Mouse (Mus musculus) stomach, embryonic 15.5 days (tissue): ENCODE results near the gene Gm42878. TPM values are rescaled to one million over a fixed set of nuclear protein-coding genes. Genes with fewer than 3 reads are reported as not detected.
"Not testable (repeated sequence)": the region's sequence is repeated elsewhere in the genome, so short reads cannot be mapped to it uniquely, and the experiment has no call there.

Experiments used
- ATAC-seq: fragments of 200-750 bp; cut with Nextera tagmentation; 2 replicates; pipeline ENCODE4 v1.8.0; 2017; ENCODE audit warnings: low read depth, moderate number of reproducible peaks, moderate TSS enrichment; ENCODE audit not compliant: insufficient read depth, low FRiP score
- H3K27ac ChIP-seq: fragments of 300-500 bp; sonication (generic); 2 replicates; pipeline ENCODE4 v1.5.1; 2015; ENCODE audit warnings: mild to moderate bottlenecking, inconsistent platforms
- H3K27me3 ChIP-seq: fragments of 300-500 bp; sonication (generic); replicated peaks from 2 replicates; pipeline ENCODE4 v1.6.1; 2015; ENCODE audit warnings: inconsistent platforms
- H3K36me3 ChIP-seq: fragments of 300-500 bp; sonication (generic); 2 replicates; pipeline ENCODE4 v1.6.1; 2015; ENCODE audit warnings: inconsistent platforms
- H3K4me1 ChIP-seq: fragments of 300-500 bp; sonication (generic); 2 replicates; pipeline ENCODE4 v1.6.1; 2015; ENCODE audit warnings: inconsistent platforms
- H3K4me2 ChIP-seq: fragments of 300-500 bp; sonication (generic); 2 replicates; pipeline ENCODE4 v1.6.1; 2015; ENCODE audit warnings: mild to moderate bottlenecking, inconsistent platforms
- H3K4me3 ChIP-seq: fragments of 300-500 bp; sonication (generic); replicated peaks from 2 replicates; pipeline ENCODE4 v1.5.1; 2015; ENCODE audit warnings: inconsistent platforms
- H3K9ac ChIP-seq: fragments of 300-500 bp; sonication (generic); 2 replicates; pipeline ENCODE4 v1.6.1; 2015; ENCODE audit warnings: inconsistent platforms
- H3K9me3 ChIP-seq: fragments of 300-500 bp; sonication (generic); 2 replicates; pipeline ENCODE4 v1.6.1; 2016; ENCODE audit warnings: inconsistent platforms
- WGBS: fragments of 180-500 bp; shearing (Covaris S2); methylation state at CpG from one replicate; pipeline ENCODE4 v1.1.7; 2015; 5-methylcytosine and 5-hydroxymethylcytosine counted together
- polyA plus RNA-seq: library from polyadenylated mRNA; unstranded; fragments of >200 nt; fragmentation: Nextera tagmentation; extraction: Ambion mirVana; gene quantifications from 2 replicates; pipeline ENCODE4 v1.2.1, GENCODE M21; 2015

Gene Gm42878
- polyA plus RNA-seq, 1 experiment from 2014 or later, result not detected

- H3K4me1 ChIP-seq, result no peaks in the 10 kb centered on the region
- no peak overlapping the region for H3K27ac ChIP-seq
- no peaks in the 10 kb centered on the region for H3K27me3 ChIP-seq
- H3K36me3 ChIP-seq, result peaks cover 57% of the 10 kb centered on the region
- no peak overlapping the region for H3K9ac ChIP-seq
- no peak overlapping the region for H3K4me2 ChIP-seq
- no peaks in the 10 kb centered on the region for H3K9me3 ChIP-seq
- 84% methylated on average over 7 of the region's 7 CpGs for WGBS
- no peak for ATAC-seq
- H3K4me3 ChIP-seq, result no peak overlapping the region
These were observed 18.8 kb downstream of the Gm42878 start for GRCm38 (mm10) chr5:121526526-121526925.

GRCm38 (mm10) chr5:121525774-121526450 is 19.4 kb downstream of the Gm42878 start:
- no peak overlapping the region for H3K4me2 ChIP-seq
- no peak overlapping the region for H3K9ac ChIP-seq
- no peak overlapping the region for H3K27ac ChIP-seq
- ATAC-seq, result no peak
- H3K4me3 ChIP-seq, result no peak overlapping the region
- H3K4me1 ChIP-seq, result no peaks in the 10 kb centered on the region
- H3K27me3 ChIP-seq, result no peaks in the 10 kb centered on the region
- peaks cover 54% of the 10 kb centered on the region for H3K36me3 ChIP-seq
- H3K9me3 ChIP-seq, result no peaks in the 10 kb centered on the region
- WGBS, result 76% methylated on average over 14 of the region's 14 CpGs

GRCm38 (mm10) chr5:121519758-121520157 is 25.5 kb downstream of the Gm42878 start:
- H3K27ac ChIP-seq, H3K4me3 ChIP-seq, ATAC-seq, H3K9ac ChIP-seq, H3K4me2 ChIP-seq, H3K4me1 ChIP-seq, H3K27me3 ChIP-seq, H3K9me3 ChIP-seq: not testable (repeated sequence)
- WGBS, result 85% methylated on average over 11 of the region's 17 CpGs
- H3K36me3 ChIP-seq, result peaks cover 24% of the 10 kb centered on the region

- WGBS, result 85% methylated on average over 9 of the region's 9 CpGs
- H3K9me3 ChIP-seq, result no peaks in the 10 kb centered on the region
- peaks cover 17% of the 10 kb centered on the region; the same call in 1 of the 2 replicates for H3K36me3 ChIP-seq
- H3K27ac ChIP-seq, result no peak overlapping the region
- no peak overlapping the region for H3K9ac ChIP-seq
- no peak overlapping the region for H3K4me3 ChIP-seq
- no peaks in the 10 kb centered on the region for H3K27me3 ChIP-seq
- no peaks in the 10 kb centered on the region for H3K4me1 ChIP-seq
- H3K4me2 ChIP-seq, result no peak overlapping the region
- ATAC-seq, result no peak
These were observed 26.3 kb downstream of the Gm42878 start for GRCm38 (mm10) chr5:121518983-121519382.

- ATAC-seq, result no peak
- Histone ChIP-seq H3K9me3 (no peaks in the 10 kb centered on the region), H3K4me2 (no peak overlapping the region), H3K4me1 (no peaks in the 10 kb centered on the region), H3K4me3 (no peak overlapping the region), H3K27ac (no peak overlapping the region), H3K9ac (no peak overlapping the region), H3K27me3 (no peaks in the 10 kb centered on the region), H3K36me3 (no peaks in the 10 kb centered on the region)
- WGBS, result 69% methylated on average over 7 of the region's 7 CpGs
These were observed 35.3 kb downstream of the Gm42878 start for GRCm38 (mm10) chr5:121510009-121510408.

GRCm38 (mm10) chr5:121506846-121507245 is 38.4 kb downstream of the Gm42878 start:
- H3K4me1 ChIP-seq, result no peaks in the 10 kb centered on the region
- no peaks in the 10 kb centered on the region for H3K27me3 ChIP-seq
- 69% methylated on average over 1 of the region's 1 CpGs for WGBS
- no peak overlapping the region for H3K4me3 ChIP-seq
- ATAC-seq, result no peak
- no peak overlapping the region for H3K4me2 ChIP-seq
- no peak overlapping the region for H3K9ac ChIP-seq
- H3K27ac ChIP-seq, result no peak overlapping the region
- H3K36me3 ChIP-seq, result no peaks in the 10 kb centered on the region
- no peaks in the 10 kb centered on the region for H3K9me3 ChIP-seq

- H3K4me2 ChIP-seq, result no peak within 1 kb of the TSS
- H3K27ac ChIP-seq, result no peak within 1 kb of the TSS
- H3K4me3 ChIP-seq, result no peak within 1 kb of the TSS
- H3K36me3 ChIP-seq, result no peaks in the 10 kb centered on the region
- H3K9ac ChIP-seq, result no peak within 1 kb of the TSS
- H3K4me1 ChIP-seq, result no peaks in the 10 kb centered on the region
- WGBS, result 63% methylated on average over 3 of the region's 3 CpGs
- no peak for ATAC-seq
- no peaks in the 10 kb centered on the region for H3K9me3 ChIP-seq
- H3K27me3 ChIP-seq, result no peaks in the 10 kb centered on the region
These were observed 42.1 kb downstream of the Gm42878 start, which contains the start of gene Adam1b for GRCm38 (mm10) chr5:121503231-121503630. Gene Adam1b (minus strand): TSS chr5:121503435.

GRCm38 (mm10) chr5:121501424-121501996 is 43.8 kb downstream of the Gm42878 start:
- H3K4me2 ChIP-seq, H3K9me3 ChIP-seq, ATAC-seq, H3K4me3 ChIP-seq, H3K9ac ChIP-seq, H3K27ac ChIP-seq, H3K36me3 ChIP-seq, H3K27me3 ChIP-seq, H3K4me1 ChIP-seq: not testable (repeated sequence)
- 60% methylated on average over 11 of the region's 17 CpGs for WGBS

- ATAC-seq, result no peak
- H3K27me3 ChIP-seq, result no peaks in the 10 kb centered on the region
- no peak overlapping the region for H3K27ac ChIP-seq
- H3K9ac ChIP-seq, result no peak overlapping the region
- H3K4me3 ChIP-seq, result no peak overlapping the region
- 58% methylated on average over 7 of the region's 7 CpGs for WGBS
- no peaks in the 10 kb centered on the region for H3K4me1 ChIP-seq
- H3K4me2 ChIP-seq, result no peak overlapping the region
- H3K36me3 ChIP-seq, result no peaks in the 10 kb centered on the region
- no peaks in the 10 kb centered on the region for H3K9me3 ChIP-seq
These were observed 44.6 kb downstream of the Gm42878 start for GRCm38 (mm10) chr5:121500719-121501118.

GRCm38 (mm10) chr5:121493305-121493704 is 52.0 kb downstream of the Gm42878 start:
- Histone ChIP-seq H3K9me3 (no peaks in the 10 kb centered on the region), H3K4me1 (no peaks in the 10 kb centered on the region), H3K4me3 (no peak overlapping the region), H3K9ac (no peak overlapping the region), H3K4me2 (no peak overlapping the region), H3K36me3 (no peaks in the 10 kb centered on the region), H3K27me3 (no peaks in the 10 kb centered on the region), H3K27ac (no peak overlapping the region)
- 69% methylated on average over 8 of the region's 8 CpGs for WGBS
- ATAC-seq, result no peak

- no peak overlapping the region for H3K9ac ChIP-seq
- H3K4me3 ChIP-seq, result no peak overlapping the region
- H3K4me1 ChIP-seq, result no peaks in the 10 kb centered on the region
- no peaks in the 10 kb centered on the region for H3K9me3 ChIP-seq
- H3K27me3 ChIP-seq, result no peaks in the 10 kb centered on the region
- no peak overlapping the region for H3K4me2 ChIP-seq
- no peak overlapping the region for H3K27ac ChIP-seq
- no peaks in the 10 kb centered on the region for H3K36me3 ChIP-seq
- WGBS, result 65% methylated on average over 5 of the region's 5 CpGs
- ATAC-seq, result no peak
These were observed 60.5 kb downstream of the Gm42878 start for GRCm38 (mm10) chr5:121484801-121485200.

GRCm38 (mm10) chr5:121477680-121478079 is 67.6 kb downstream of the Gm42878 start:
- no peak for ATAC-seq
- no peaks in the 10 kb centered on the region for H3K4me1 ChIP-seq
- H3K4me2 ChIP-seq, result no peak overlapping the region
- no peaks in the 10 kb centered on the region for H3K27me3 ChIP-seq
- no peaks in the 10 kb centered on the region for H3K9me3 ChIP-seq
- no peak overlapping the region for H3K4me3 ChIP-seq
- WGBS, result 29% methylated on average over 3 of the region's 3 CpGs
- no peak overlapping the region for H3K9ac ChIP-seq
- H3K27ac ChIP-seq, result no peak overlapping the region
- no peaks in the 10 kb centered on the region for H3K36me3 ChIP-seq
